Mouse (Mus musculus) small intestine, adult 2 months (tissue): Measurements from ENCODE around the gene Olfml2a.

Experiments used
- CTCF ChIP-seq: fragments of 200-500 bp; IDR thresholded peaks from 2 replicates; pipeline ENCODE4 v1.5.1; 2012; ENCODE audit warnings: low read depth, mild to moderate bottlenecking, control low read depth, inconsistent platforms, low read length, moderate library complexity, mixed read lengths; ENCODE audit not compliant: insufficient replicate concordance, insufficient read length; ENCODE audit errors: extremely low read depth
- POLR2A ChIP-seq: fragments of 200-500 bp; IDR thresholded peaks from 2 replicates; pipeline ENCODE4 v1.6.1; 2012; ENCODE audit warnings: low read depth, mild to moderate bottlenecking, control low read depth, inconsistent platforms, low read length, moderate library complexity

GRCm38 (mm10) chr2:38925171-38926080, 6.4 kb upstream of the Olfml2a start:
- TF ChIP-seq CTCF (no peak), POLR2A (no peak)
